Mouse (Mus musculus) forebrain, embryonic 13.5 days (tissue): ENCODE results near the gene Ifitm6. TPM values are rescaled to one million over a fixed set of nuclear protein-coding genes. Genes with fewer than 3 reads are reported as not detected.
"Not testable (repeated sequence)": the region's sequence is repeated elsewhere in the genome, so short reads cannot be mapped to it uniquely, and the experiment has no call there.

ENCODE experiments used
- ATAC-seq: fragments of 200-750 bp; cut with Nextera tagmentation; 2 replicates; pipeline ENCODE4 v1.8.0; 2017
- H3K27ac ChIP-seq: fragments of 300-500 bp; sonication (generic); 2 replicates; pipeline ENCODE4 v1.5.1; 2015; ENCODE audit warnings: inconsistent platforms, mild to moderate bottlenecking, moderate library complexity
- H3K27me3 ChIP-seq: fragments of 300-500 bp; sonication (generic); 2 replicates; pipeline ENCODE4 v1.6.1; 2015; ENCODE audit warnings: mild to moderate bottlenecking, inconsistent platforms
- H3K36me3 ChIP-seq: fragments of 300-500 bp; sonication (generic); 2 replicates; pipeline ENCODE4 v1.6.1; 2015; ENCODE audit warnings: mild to moderate bottlenecking, inconsistent platforms; ENCODE audit not compliant: poor library complexity, severe bottlenecking
- H3K4me1 ChIP-seq: fragments of 300-500 bp; sonication (generic); 2 replicates; pipeline ENCODE4 v1.6.1; 2015; ENCODE audit warnings: inconsistent platforms
- H3K4me2 ChIP-seq: fragments of 300-500 bp; sonication (generic); 2 replicates; pipeline ENCODE4 v1.6.1; 2015; ENCODE audit warnings: inconsistent platforms, mild to moderate bottlenecking, moderate library complexity
- H3K4me3 ChIP-seq: fragments of 300-500 bp; sonication (generic); 2 replicates; pipeline ENCODE4 v1.5.1; 2015; ENCODE audit warnings: mild to moderate bottlenecking, inconsistent platforms
- H3K9ac ChIP-seq: fragments of 300-500 bp; sonication (generic); 2 replicates; pipeline ENCODE4 v1.6.1; 2015; ENCODE audit warnings: mild to moderate bottlenecking, inconsistent platforms
- H3K9me3 ChIP-seq: fragments of 300-500 bp; sonication (generic); replicated peaks from 2 replicates; pipeline ENCODE4 v1.6.1; 2016; ENCODE audit warnings: inconsistent platforms
- WGBS: fragments of 180-500 bp; shearing (Covaris S2); methylation state at CpG from one replicate; pipeline ENCODE4 v1.1.7; 2015; 5-methylcytosine and 5-hydroxymethylcytosine counted together
- polyA plus RNA-seq: library from polyadenylated mRNA; unstranded; fragments of >200 nt; fragmentation: Nextera tagmentation; extraction: Ambion mirVana; gene quantifications from 2 replicates; pipeline ENCODE4 v1.2.1, GENCODE M21; 2015

The Ifitm6 gene
- polyA plus RNA-seq, 1 experiment from 2014 or later: not detected

DNA sequence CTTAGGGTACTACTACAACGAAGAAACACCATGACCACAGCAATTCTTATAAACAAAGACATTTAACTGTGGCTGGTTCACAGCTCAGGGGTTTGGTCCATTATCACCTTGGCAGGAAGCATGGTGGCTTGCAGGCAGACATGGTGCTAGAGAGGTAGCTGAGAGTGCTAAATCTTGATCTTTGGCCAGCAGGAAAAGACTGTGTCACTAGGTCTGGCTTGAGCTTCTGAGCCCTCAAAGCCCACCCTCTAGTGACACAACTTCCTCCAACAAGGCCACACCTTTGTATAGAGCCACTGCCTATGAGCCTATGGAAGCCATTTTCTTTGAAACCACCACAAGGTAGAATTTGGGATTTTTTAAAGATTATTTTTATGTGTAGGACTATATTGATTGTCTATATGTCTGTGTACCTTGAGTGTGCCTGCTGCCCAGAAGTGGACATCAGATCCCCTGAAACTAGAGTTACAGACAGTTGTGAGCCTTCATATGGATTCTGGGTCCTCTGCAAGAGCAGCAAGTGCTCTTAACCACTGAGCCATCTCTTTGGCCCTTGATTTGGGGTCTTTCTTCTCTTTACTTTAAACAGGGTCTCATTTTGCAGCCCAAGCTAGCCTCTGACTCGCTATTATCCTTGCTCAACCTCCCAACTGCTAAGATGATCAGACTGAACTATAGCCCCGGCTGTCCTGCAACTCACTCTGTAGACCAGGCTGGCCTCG lies 21.8 kb upstream of the Ifitm6 start:
- no peaks in the 10 kb centered on the region for H3K4me1 ChIP-seq
- no peaks in the 10 kb centered on the region for H3K9me3 ChIP-seq
- no peaks in the 10 kb centered on the region for H3K36me3 ChIP-seq
- no peaks in the 10 kb centered on the region for H3K27me3 ChIP-seq
- no peak overlapping the region for H3K9ac ChIP-seq
- no peak overlapping the region for H3K27ac ChIP-seq
- no peak overlapping the region for H3K4me2 ChIP-seq
- no peak overlapping the region for H3K4me3 ChIP-seq
- 92% methylated on average over 4 of the region's 4 CpGs for WGBS
- no peak for ATAC-seq

GRCm38 (mm10) chr7:141038090-141039032 lies 20.6 kb upstream of the Ifitm6 start:
- Histone ChIP-seq H3K4me3 (no peak overlapping the region), H3K4me1 (no peaks in the 10 kb centered on the region), H3K27me3 (no peaks in the 10 kb centered on the region), H3K27ac (no peak overlapping the region), H3K4me2 (no peak overlapping the region), H3K9ac (no peak overlapping the region), H3K36me3 (no peaks in the 10 kb centered on the region), H3K9me3 (no peaks in the 10 kb centered on the region)
- WGBS: 86% methylated on average over 19 of the region's 21 CpGs
- no peak for ATAC-seq

DNA sequence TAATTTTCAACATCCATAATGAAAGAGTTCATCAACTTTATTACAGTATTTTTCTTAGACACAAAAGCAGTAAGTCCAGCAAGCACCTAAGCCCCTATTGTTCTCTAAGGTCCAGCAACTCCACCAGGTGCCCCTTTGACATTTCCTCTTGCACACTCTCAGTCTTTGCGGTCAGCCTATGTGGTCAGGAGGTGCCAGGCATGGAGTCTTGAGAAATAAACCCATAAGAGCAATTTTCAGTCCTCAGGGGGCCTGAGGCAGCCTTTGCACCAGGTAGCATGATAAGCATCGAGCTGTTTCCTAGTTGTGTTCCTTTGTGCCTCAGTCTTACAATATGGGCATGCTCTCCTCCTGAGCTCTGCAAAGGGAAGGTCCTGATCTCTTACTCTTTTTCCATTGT lies 18.9 kb upstream of the Ifitm6 start:
- not testable (repeated sequence) for ATAC-seq, H3K27ac ChIP-seq, H3K4me2 ChIP-seq, H3K36me3 ChIP-seq, H3K4me1 ChIP-seq, H3K9ac ChIP-seq, H3K4me3 ChIP-seq, H3K9me3 ChIP-seq, H3K27me3 ChIP-seq
- WGBS: 85% methylated on average over 1 of the region's 2 CpGs

DNA sequence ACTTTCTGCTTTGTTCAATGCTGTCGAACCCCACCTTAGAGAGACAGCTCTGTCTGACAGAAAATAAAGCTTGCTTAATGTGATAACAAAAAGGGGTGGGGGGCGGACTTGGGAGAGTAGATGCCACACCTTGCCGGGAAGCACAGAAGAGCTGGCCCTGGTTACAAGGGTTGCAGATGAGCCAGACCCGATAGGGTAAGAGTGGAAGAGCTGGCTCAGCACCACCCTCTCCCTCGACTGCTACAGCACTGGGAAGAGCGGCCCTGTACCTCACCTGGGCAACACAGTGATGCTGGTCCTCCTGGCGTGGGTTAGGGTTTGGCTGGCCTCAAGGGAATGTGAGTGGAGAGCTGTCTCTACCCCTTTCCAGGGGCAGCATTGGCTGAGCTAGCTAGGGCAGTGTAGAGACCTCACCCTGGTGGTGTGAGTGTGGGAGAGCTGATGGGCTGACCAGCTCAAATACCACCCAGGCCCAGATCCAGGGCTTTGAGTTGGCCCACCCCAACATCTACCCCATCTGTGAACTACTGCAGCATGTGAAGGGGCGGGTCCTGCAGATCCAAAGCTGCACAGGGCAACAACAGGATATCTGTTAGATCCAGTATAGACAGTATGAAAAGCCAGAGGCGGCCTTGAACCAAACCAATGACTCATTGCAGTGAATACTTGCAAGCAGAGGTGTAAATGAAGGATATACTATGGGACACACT lies 14.9 kb upstream of the Ifitm6 start:
- Histone ChIP-seq H3K4me3 (no peak overlapping the region), H3K27me3 (no peaks in the 10 kb centered on the region), H3K9ac (no peak overlapping the region), H3K4me1 (no peaks in the 10 kb centered on the region), H3K4me2 (no peak overlapping the region), H3K36me3 (no peaks in the 10 kb centered on the region), H3K27ac (no peak overlapping the region), H3K9me3 (no peaks in the 10 kb centered on the region)
- no peak for ATAC-seq
- 83% methylated on average over 9 of the region's 9 CpGs for WGBS

DNA sequence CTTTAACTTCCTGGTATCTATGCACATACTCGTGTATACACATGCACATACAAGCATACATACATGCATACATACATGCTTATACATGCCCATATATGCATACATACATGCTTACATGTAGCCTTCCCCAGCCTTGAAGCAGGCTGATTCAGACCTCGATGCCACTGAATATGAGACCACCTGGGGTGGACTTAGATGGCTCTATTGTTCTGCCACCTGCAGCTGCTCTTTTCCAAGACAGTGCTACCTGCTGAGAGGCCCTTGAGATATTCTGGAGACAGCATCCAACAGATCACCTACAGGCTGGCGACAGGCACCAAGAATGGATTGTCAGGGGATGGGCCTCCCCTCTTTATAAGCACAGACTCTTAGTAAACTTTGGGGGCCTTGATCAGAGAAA lies 12.7 kb upstream of the Ifitm6 start:
- no peak overlapping the region for H3K27ac ChIP-seq
- H3K4me3 ChIP-seq: no peak overlapping the region
- 36% methylated on average over 3 of the region's 3 CpGs for WGBS
- H3K9ac ChIP-seq: no peak overlapping the region
- ATAC-seq: no peak
- no peaks in the 10 kb centered on the region for H3K9me3 ChIP-seq
- H3K27me3 ChIP-seq: no peaks in the 10 kb centered on the region
- H3K36me3 ChIP-seq: no peaks in the 10 kb centered on the region
- no peak overlapping the region for H3K4me2 ChIP-seq
- peaks cover 14% of the 10 kb centered on the region for H3K4me1 ChIP-seq

DNA sequence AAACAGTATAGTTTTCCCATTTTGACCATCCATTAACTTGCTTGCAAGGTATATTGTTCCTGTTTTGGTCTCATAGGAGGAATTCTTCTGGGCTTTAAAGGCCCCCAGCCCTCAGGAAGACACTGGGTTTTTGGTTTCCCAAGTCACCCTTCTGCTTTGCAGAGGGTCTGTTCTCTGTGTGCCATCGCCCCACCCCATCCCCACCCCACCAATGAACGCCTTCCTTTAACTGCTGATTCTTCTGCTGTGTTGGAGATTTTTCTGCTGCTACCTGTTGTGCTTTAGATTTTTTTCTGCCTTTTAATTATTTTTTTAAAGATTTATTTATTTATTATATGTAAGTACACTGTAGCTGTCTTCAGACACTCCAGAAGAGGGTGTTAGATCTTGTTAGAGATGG lies 11.1 kb upstream of the Ifitm6 start, which contains the start of gene Gm17387:
Gene Gm17387 (plus strand): TSS at position 301 of the 400 bp plus-strand sequence.
- no peak within 1 kb of the TSS for H3K4me3 ChIP-seq
- ATAC-seq: no peak
- no peak within 1 kb of the TSS for H3K27ac ChIP-seq
- no peaks in the 10 kb centered on the region for H3K9me3 ChIP-seq
- H3K4me1 ChIP-seq: peaks cover 20% of the 10 kb centered on the region
- H3K27me3 ChIP-seq: no peaks in the 10 kb centered on the region
- WGBS: 96% methylated on average over 2 of the region's 2 CpGs
- H3K4me2 ChIP-seq: no peak within 1 kb of the TSS
- no peaks in the 10 kb centered on the region for H3K36me3 ChIP-seq
- no peak within 1 kb of the TSS for H3K9ac ChIP-seq

DNA sequence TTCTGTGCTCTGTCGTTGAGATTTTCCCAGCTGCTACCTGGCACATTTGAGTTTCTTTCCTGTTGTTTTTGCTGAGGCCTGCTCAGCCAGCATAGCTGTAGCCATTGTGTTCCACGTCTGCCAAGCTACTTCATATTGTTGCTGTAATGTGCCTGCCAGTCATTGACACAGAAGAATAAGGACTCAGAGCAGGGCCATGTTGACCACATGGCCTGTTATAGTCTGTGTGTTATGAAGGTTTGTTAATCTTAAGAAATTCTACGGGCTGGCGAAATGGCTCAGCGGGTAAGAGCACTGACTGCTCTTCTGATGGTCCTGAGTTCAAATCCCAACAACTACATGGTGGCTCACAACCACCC lies 9.0 kb upstream of the Ifitm6 start:
- no peak overlapping the region for H3K9ac ChIP-seq
- H3K9me3 ChIP-seq: no peaks in the 10 kb centered on the region
- 25% methylated on average over 5 of the region's 5 CpGs for WGBS
- H3K27ac ChIP-seq: peak overlapping the region; percentile 37
- no peaks in the 10 kb centered on the region for H3K27me3 ChIP-seq
- H3K4me3 ChIP-seq: no peak overlapping the region
- H3K4me1 ChIP-seq: peaks cover 20% of the 10 kb centered on the region
- H3K36me3 ChIP-seq: no peaks in the 10 kb centered on the region
- no peak overlapping the region for H3K4me2 ChIP-seq
- peak; percentile 80 for ATAC-seq

- Histone ChIP-seq H3K4me3 (no peak overlapping the region), H3K9ac (no peak overlapping the region), H3K36me3 (no peaks in the 10 kb centered on the region), H3K9me3 (no peaks in the 10 kb centered on the region), H3K27ac (peak overlapping the region; percentile 60), H3K4me2 (no peak overlapping the region), H3K4me1 (peaks cover 20% of the 10 kb centered on the region), H3K27me3 (no peaks in the 10 kb centered on the region)
- peak; percentile 40; the same call in 1 of the 2 replicates for ATAC-seq
- 4% methylated on average over 6 of the region's 6 CpGs for WGBS
These were observed 8.5 kb upstream of the Ifitm6 start for GRCm38 (mm10) chr7:141026097-141026739.

DNA sequence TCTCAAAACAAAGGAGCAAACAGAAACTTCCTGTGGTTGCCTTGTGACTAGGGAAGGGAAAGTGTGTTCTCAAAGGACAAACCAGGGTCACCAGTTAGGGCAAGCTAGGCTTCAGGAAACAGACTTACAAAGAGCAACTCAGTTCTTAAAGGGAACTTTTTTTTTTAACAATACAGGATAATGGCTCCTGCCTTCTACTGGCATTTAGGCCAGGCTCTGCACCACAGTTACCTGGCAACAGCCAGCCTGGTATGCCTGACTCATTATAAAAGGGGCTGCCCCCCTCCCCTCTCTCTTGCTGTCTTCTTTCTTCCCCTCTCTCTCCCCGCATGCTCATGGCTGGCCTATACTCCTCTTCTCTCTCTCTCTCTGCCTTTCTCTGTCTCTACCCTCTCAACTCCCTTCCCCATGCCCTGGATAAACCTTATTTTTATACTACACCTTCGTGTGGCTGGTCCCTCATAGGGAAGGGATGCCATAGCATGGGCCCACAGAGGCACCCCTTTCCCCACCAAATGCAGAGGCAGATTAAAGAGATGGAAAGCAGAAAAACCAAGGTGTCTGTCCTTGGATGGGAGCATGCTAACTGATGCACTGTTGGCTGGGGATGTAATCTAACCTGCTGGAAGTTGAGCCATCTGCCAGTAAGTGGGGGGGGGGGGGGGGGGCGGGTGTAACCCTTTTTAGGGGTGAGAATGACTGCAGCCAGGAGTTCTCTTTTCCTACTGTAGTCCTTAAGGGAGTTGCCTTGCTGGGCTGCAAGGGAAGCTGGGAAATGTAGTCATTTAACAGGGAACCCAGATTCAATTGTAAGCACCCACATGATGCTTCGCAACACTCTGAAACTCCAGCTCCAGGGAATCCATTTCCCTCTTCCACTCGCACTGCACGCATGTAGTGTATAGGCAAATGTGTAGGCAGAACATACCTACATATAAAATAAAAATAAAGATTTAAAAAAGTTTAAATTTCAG lies 7.4 kb upstream of the Ifitm6 start:
- no peak overlapping the region; the same call in 1 of the 2 replicates for H3K9ac ChIP-seq
- 12% methylated on average over 6 of the region's 6 CpGs for WGBS
- no peaks in the 10 kb centered on the region for H3K9me3 ChIP-seq
- no peak overlapping the region for H3K4me3 ChIP-seq
- H3K27ac ChIP-seq: peak overlapping the region; percentile 77
- no peaks in the 10 kb centered on the region for H3K27me3 ChIP-seq
- no peaks in the 10 kb centered on the region for H3K36me3 ChIP-seq
- ATAC-seq: peak; percentile 77; the same call in 1 of the 2 replicates
- no peak overlapping the region for H3K4me2 ChIP-seq
- peaks cover 20% of the 10 kb centered on the region for H3K4me1 ChIP-seq

DNA sequence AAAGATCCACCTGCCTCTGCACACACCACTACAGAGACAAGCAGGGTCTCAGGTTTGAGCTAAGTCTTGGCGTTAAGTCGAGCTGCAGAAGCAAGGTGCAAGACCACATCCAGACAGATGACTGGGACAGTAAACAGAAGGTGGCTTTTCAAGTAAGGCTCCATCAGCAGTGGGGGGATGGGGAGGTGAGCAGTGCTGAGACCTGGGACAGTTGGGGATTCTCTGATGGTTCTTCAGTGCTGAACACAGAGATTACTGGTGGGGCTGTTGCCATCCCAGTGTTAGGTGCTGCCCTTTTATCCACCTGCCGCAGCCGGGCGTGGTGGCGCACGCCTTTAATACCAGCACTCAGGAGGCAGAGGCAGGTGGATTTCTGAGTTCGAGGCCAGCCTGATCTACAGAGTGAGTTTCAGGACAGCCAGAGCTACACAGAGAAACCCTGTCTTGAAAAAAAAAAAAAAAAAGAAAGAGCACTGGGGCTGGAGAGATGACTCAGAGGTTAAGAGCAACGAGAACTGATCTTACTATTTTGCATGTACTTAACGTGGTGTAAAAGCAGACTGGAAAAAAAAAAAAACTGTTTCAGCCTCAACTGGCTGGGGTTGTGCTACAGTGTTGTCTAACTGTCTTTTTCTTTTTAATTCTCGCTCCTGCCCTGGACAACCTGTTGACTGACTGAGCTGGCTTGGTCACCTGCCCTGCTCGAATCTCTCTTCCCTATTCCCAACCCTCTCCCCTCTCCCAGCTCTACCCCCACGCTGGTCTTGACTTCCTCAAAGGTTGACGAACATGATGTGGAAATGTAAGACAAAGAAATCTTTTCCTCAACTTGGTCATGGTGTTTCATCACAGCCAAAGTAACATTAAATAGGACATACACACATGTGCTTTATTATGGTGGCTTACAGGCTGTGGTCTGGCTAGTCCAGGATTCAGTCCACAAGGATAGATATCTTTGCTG lies 4.0 kb upstream of the Ifitm6 start:
- WGBS: 85% methylated on average over 14 of the region's 14 CpGs
- ATAC-seq: no peak
- no peaks in the 10 kb centered on the region for H3K27me3 ChIP-seq

More for the DNA sequence above, 4.0 kb upstream of the Ifitm6 start:
- Histone ChIP-seq H3K4me2 (no peak overlapping the region), H3K4me3 (no peak overlapping the region), H3K36me3 (no peaks in the 10 kb centered on the region), H3K4me1 (peaks cover 19% of the 10 kb centered on the region), H3K9ac (no peak overlapping the region), H3K27ac (no peak overlapping the region), H3K9me3 (no peaks in the 10 kb centered on the region)
